Mouse (Mus musculus) cortical plate, adult 2 months (tissue): ENCODE data around the gene Tmem35b. TPM values are rescaled to one million over a fixed set of nuclear protein-coding genes. Genes with fewer than 3 reads are reported as not detected.

Experiments
- H3K27ac ChIP-seq: fragments of 200-500 bp; 2 replicates; pipeline ENCODE4 v1.5.1; 2012; ENCODE audit warnings: low read length, control low read depth, inconsistent platforms; ENCODE audit not compliant: insufficient read depth
- H3K4me1 ChIP-seq: fragments of 200-500 bp; 2 replicates; pipeline ENCODE4 v1.6.1; 2011; ENCODE audit warnings: low read length; ENCODE audit not compliant: control insufficient read depth, insufficient read depth
- H3K4me3 ChIP-seq: fragments of 200-500 bp; 2 replicates; pipeline ENCODE4 v1.5.1; 2011; ENCODE audit warnings: mild to moderate bottlenecking, low read length, control low read depth; ENCODE audit not compliant: insufficient read depth
- CTCF ChIP-seq: fragments of 200-500 bp; IDR thresholded peaks from 2 replicates; pipeline ENCODE4 v1.5.1; 2011; ENCODE audit warnings: mild to moderate bottlenecking, control low read depth, low read length; ENCODE audit not compliant: insufficient read depth; ENCODE audit errors: extremely low read depth
- POLR2A ChIP-seq: fragments of 200-500 bp; IDR thresholded peaks from 2 replicates; pipeline ENCODE4 v1.6.1; 2011; ENCODE audit warnings: mild to moderate bottlenecking, low read length, control low read depth; ENCODE audit not compliant: insufficient read depth; ENCODE audit errors: extremely low read depth
- polyA plus RNA-seq: library from polyadenylated mRNA; depleted of rRNA; stranded (reverse); fragments of >200 nt; gene quantifications from 2 replicates; pipeline ENCODE4 v1.2.3, GENCODE M21; 2012

Tmem35b gene
- polyA plus RNA-seq, 1 experiment, result 9.5 TPM

- H3K4me1 ChIP-seq, result no peaks in the 10 kb centered on the region
- H3K27ac ChIP-seq, result no peak overlapping the region
- TF ChIP-seq POLR2A (no peak), CTCF (no peak)
- H3K4me3 ChIP-seq, result no peak overlapping the region
Observed at GRCm38 (mm10) chr4:127124331-127124730, 840 bp downstream of the Tmem35b start.

DNA sequence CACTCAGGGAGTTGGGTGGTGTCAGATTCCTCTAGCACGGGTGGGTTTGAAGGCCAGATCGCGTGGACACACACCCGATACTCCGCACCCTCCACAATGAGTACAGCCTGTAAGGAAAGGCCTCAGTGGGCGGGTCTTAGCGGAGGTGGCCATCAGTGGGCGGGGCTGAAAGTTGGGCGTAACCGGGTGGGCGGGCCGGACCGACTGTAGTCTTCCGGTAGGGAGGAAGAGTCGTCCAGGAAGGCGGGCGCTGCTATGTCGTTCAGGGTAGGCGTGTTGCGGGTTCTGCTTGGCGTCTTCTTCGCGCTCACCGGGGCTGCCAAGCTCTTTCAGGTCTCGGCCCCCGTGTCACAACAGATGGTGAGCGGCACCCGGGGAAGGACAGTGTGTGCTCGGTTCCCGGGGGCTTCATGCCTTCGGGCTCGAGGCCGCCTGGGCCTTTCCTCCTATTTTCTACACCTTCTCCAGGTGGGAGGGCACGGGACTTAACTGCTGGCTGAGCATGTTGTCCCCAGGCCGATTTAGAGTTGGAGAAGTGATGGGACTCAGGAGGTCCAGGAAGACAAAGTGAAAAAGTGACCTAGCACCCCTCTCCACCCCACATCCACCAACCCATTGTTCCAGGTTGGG lies 2.5 kb downstream of the Tmem35b start:
- no peaks in the 10 kb centered on the region for H3K4me1 ChIP-seq
- no peak overlapping the region for H3K27ac ChIP-seq
- TF ChIP-seq CTCF (no peak), POLR2A (no peak)
- H3K4me3 ChIP-seq, result peak overlapping the region; percentile 32

- no peak overlapping the region for H3K4me3 ChIP-seq
- TF ChIP-seq CTCF, result no peak
- TF ChIP-seq POLR2A, result no peak
- H3K4me1 ChIP-seq, result no peaks in the 10 kb centered on the region
- H3K27ac ChIP-seq, result no peak overlapping the region
Observed at GRCm38 (mm10) chr4:127134687-127135086, 11.2 kb downstream of the Tmem35b start.

DNA sequence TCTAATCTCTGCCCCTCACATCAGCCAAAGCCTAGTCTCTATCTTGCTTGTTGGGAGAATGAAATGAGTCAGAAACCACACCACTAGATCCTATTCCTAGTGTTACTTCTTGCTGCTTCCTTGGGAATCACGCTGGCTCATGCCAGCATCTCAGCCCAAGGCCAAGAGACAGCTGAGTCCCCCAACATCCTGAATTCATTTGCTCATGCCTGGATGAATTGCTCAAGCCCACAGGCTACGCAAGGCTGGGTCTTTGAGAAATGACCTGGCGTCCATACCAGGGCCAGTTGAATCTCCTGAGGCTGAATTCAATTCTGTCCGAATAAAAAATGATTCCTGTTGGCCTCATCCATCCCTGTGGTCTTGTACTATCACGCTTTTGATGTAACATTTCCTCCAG lies 14.1 kb downstream of the Tmem35b start:
- Histone ChIP-seq H3K4me1 (no peaks in the 10 kb centered on the region), H3K27ac (no peak overlapping the region), H3K4me3 (no peak overlapping the region)
- TF ChIP-seq CTCF (no peak), POLR2A (no peak)

- Histone ChIP-seq H3K27ac (no peak overlapping the region), H3K4me3 (no peak overlapping the region), H3K4me1 (no peaks in the 10 kb centered on the region)
- TF ChIP-seq POLR2A (no peak), CTCF (no peak)
Observed at GRCm38 (mm10) chr4:127138486-127138885, 15.0 kb downstream of the Tmem35b start.

DNA sequence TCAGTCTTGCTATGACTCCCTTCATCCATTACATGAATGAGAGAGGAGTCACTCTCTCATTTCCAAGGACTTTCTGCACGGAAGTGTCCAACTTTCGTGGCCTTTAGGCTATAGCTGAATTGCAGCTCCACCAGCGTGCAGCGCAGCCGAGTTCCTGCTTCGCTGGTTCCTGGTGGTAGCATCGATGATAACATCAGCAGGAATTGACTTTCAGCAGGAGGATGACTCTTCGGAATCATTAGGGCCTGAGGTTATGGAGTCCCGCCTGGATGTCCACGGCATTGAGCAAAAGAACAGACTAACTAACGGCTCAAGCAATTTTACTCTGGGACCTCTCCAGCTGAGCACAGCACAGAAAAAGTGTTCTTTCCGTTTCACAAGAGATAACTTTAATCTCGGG lies 26.5 kb downstream of the Tmem35b start:
- TF ChIP-seq CTCF, result no peak
- TF ChIP-seq POLR2A, result no peak
- Histone ChIP-seq H3K4me3 (no peak overlapping the region), H3K27ac (no peak overlapping the region)

GRCm38 (mm10) chr4:127153345-127153744 lies 29.9 kb downstream of the Tmem35b start:
- no peak overlapping the region for H3K27ac ChIP-seq
- no peak overlapping the region for H3K4me3 ChIP-seq
- H3K4me1 ChIP-seq, result no peaks in the 10 kb centered on the region
- TF ChIP-seq CTCF, result no peak
- TF ChIP-seq POLR2A, result no peak

More for the DNA sequence above, 26.5 kb downstream of the Tmem35b start:
- H3K4me1 ChIP-seq, result no peaks in the 10 kb centered on the region

GRCm38 (mm10) chr4:127155757-127156156 lies 32.3 kb downstream of the Tmem35b start:
- H3K4me1 ChIP-seq, result no peaks in the 10 kb centered on the region
- H3K4me3 ChIP-seq, result no peak overlapping the region
- TF ChIP-seq CTCF (no peak), POLR2A (no peak)
- no peak overlapping the region for H3K27ac ChIP-seq

GRCm38 (mm10) chr4:127157746-127158145 lies 34.3 kb downstream of the Tmem35b start:
- Histone ChIP-seq H3K4me1 (no peaks in the 10 kb centered on the region), H3K27ac (no peak overlapping the region), H3K4me3 (no peak overlapping the region)
- TF ChIP-seq CTCF (no peak), POLR2A (no peak)

DNA sequence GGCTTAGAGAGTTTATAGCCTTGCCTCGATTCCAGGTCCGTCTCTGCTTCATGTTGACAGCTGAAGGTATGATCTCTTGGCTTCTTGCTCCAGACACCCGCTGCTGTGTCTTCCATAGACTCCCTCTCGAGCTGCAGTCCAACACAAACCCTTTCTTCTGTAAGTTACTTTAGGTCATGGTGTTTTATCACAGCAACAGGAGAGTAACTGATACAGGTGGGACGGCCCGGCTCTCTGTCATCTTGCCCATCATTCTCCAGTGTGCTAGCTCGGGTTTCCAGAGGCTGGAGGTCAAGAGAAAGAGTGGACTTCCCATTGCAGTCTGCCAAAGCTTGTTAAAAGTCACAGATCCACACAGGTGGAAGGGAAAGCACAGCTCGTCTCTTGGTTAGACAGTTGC lies 40.4 kb downstream of the Tmem35b start:
- TF ChIP-seq POLR2A (no peak), CTCF (no peak)
- H3K4me1 ChIP-seq, result no peaks in the 10 kb centered on the region

More for the DNA sequence above, 40.4 kb downstream of the Tmem35b start:
- no peak overlapping the region for H3K27ac ChIP-seq
- no peak overlapping the region for H3K4me3 ChIP-seq
